Mouse (Mus musculus): Measurements from ENCODE around the gene Olfr1058. TPM values are rescaled to one million over a fixed set of nuclear protein-coding genes. Genes with fewer than 3 reads are reported as not detected.
"Not testable (repeated sequence)": the region's sequence is repeated elsewhere in the genome, so short reads cannot be mapped to it uniquely, and the experiment has no call there.

Gene Olfr1058
- polyA plus RNA-seq, 1 experiment from 2014 or later = not detected

DNA sequence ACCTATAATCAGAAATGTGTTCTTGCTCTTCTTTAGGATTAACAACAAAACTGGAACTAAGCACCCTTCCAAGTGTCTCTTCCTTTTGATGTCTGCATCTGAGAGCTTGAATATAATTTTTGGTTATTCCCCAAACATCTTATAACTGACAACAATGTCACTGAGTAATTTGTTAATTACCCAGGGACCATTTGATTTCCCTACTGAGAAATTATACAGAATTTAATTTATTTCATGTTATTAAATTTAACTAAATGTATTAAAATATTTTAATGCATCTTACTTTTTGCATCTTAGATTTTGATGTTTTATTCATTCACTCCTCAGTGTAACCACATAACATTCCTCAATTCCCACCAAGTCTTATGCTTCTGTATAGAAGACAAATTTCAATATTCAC, 26.0 kb downstream of the Olfr1058 start, which contains the start of gene Olfr1056:
TSS of gene Olfr1056 (minus strand) at position 101 of the 400 bp plus-strand sequence.
- no peak within 1 kb of the TSS for H3K4me2 ChIP-seq (replicated peaks; ENCODE audit: low read depth, low read length)
- no peaks in the 10 kb centered on the region for H3K36me3 ChIP-seq (ENCODE audit: insufficient read depth, low read length)
- ATAC-seq (no peak), DNase-seq (ENCODE audit: low spot score) (no peak)
- no peaks in the 10 kb centered on the region for H3K27me3 ChIP-seq (replicated peaks; ENCODE audit: insufficient read depth, low read length)
- H3K4me1 ChIP-seq (ENCODE audit: insufficient read depth, low read depth, low read length) = no peaks in the 10 kb centered on the region
- H3K4me3 ChIP-seq (ENCODE audit: low read depth, low read length) = no peak within 1 kb of the TSS
- no peaks in the 10 kb centered on the region for H3K9me3 ChIP-seq (ENCODE audit: low read length)
- H3K27ac ChIP-seq (ENCODE audit: low read length) = no peak within 1 kb of the TSS
- H3K9ac ChIP-seq (replicated peaks; ENCODE audit: low read depth) = no peak within 1 kb of the TSS
- TF ChIP-seq EP300 (IDR thresholded peaks at IDR 0.05) (no peak), CTCF (IDR thresholded peaks at IDR 0.05) (no peak)

DNA sequence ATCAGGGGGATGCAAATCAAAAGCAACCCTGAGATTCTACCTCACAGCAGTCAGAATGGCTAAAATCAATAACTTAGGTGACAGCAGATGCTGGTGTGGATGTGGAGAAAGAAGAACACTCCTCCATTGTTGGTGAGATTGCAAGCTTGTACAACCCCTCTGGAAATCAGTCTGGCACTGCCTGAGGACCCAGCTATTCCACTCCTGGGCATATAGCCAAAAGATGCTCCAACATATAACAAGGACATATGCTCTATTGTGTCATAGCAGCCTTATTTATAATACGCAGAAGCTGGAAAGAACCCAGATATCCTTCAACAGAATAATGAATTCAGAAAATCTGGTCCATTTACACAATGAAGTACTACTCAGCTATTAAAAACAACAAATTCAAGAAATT, 36.6 kb downstream of the Olfr1058 start:
- not testable (repeated sequence) for H3K4me3 ChIP-seq (ENCODE audit: low read depth, low read length); H3K27ac ChIP-seq (ENCODE audit: low read length); DNase-seq (ENCODE audit: low spot score); H3K27me3 ChIP-seq (replicated peaks; ENCODE audit: insufficient read depth, low read length); H3K36me3 ChIP-seq (ENCODE audit: insufficient read depth, low read length); H3K4me1 ChIP-seq (ENCODE audit: insufficient read depth, low read depth, low read length); H3K9ac ChIP-seq (replicated peaks; ENCODE audit: low read depth); ATAC-seq; H3K4me2 ChIP-seq (replicated peaks; ENCODE audit: low read depth, low read length); H3K9me3 ChIP-seq (ENCODE audit: low read length)
- WGBS = 83% methylated on average over 1 of the region's 1 CpGs

DNA sequence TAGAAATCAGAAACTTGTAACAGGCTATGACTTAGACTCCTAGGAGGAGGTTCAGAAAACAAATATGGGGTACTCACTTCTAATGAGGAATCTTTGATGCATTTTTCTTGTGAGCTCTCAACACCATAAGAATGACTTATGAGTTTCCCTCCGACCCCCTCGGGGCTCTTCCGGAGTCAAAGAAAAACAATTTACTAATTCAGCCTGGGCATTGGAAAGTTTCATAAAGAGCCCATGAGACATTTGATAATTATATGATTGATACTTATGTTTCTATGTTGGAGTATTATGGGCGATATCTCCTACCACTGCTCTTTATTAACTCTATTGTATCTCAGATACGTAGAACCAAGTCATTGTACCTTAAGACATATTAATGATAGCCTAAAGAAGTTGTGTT, 38.2 kb downstream of the Olfr1058 start, which contains the start of gene Olfr1055:
TSS of gene Olfr1055 (minus strand) at position 101 of the 400 bp plus-strand sequence.
- DNase-seq (ENCODE audit: low spot score) (no peak), ATAC-seq (no peak)
- Histone ChIP-seq H3K27ac (ENCODE audit: low read length) (no peak within 1 kb of the TSS), H3K36me3 (ENCODE audit: insufficient read depth, low read length) (no peaks in the 10 kb centered on the region), H3K4me3 (ENCODE audit: low read depth, low read length) (no peak within 1 kb of the TSS), H3K4me1 (ENCODE audit: insufficient read depth, low read depth, low read length) (no peaks in the 10 kb centered on the region), H3K9ac (replicated peaks; ENCODE audit: low read depth) (no peak within 1 kb of the TSS), H3K27me3 (replicated peaks; ENCODE audit: insufficient read depth, low read length) (no peaks in the 10 kb centered on the region), H3K4me2 (replicated peaks; ENCODE audit: low read depth, low read length) (no peak within 1 kb of the TSS), H3K9me3 (ENCODE audit: low read length) (no peaks in the 10 kb centered on the region)
- TF ChIP-seq CTCF (IDR thresholded peaks at IDR 0.05) (no peak), EP300 (IDR thresholded peaks at IDR 0.05) (no peak)
- 83% methylated on average over 5 of the region's 5 CpGs for WGBS

DNA sequence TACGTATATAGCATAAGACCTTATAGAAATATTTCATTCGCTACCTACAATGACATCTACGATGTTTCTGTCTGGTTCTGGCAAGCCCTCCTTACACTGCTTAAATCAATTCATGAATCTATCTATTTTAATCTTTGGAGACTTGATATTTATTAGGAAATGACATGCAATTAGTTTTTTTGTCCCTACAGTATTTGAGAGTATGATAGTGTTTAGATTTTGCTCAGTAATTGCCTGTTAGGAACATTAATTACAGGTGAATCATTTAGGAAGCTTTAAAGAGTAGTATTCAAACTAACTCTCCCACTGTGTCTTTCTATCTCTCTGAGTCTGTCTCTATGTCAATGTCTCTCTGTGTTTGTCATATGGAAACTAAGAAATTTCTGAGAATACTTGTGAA, 53.0 kb downstream of the Olfr1058 start, which contains the start of gene Olfr1054:
TSS of gene Olfr1054 (minus strand) at position 101 of the 400 bp plus-strand sequence.
- H3K27me3 ChIP-seq (replicated peaks; ENCODE audit: insufficient read depth, low read length) = no peaks in the 10 kb centered on the region
- no peaks in the 10 kb centered on the region for H3K36me3 ChIP-seq (ENCODE audit: insufficient read depth, low read length)
- H3K4me2 ChIP-seq (replicated peaks; ENCODE audit: low read depth, low read length) = no peak within 1 kb of the TSS
- DNase-seq (ENCODE audit: low spot score) (no peak), ATAC-seq (no peak)
- H3K4me1 ChIP-seq (ENCODE audit: insufficient read depth, low read depth, low read length) = no peaks in the 10 kb centered on the region
- no peaks in the 10 kb centered on the region for H3K9me3 ChIP-seq (ENCODE audit: low read length)
- TF ChIP-seq CTCF (IDR thresholded peaks at IDR 0.05) = no peak
- no peak for TF ChIP-seq EP300 (IDR thresholded peaks at IDR 0.05)
- no peak within 1 kb of the TSS for H3K4me3 ChIP-seq (ENCODE audit: low read depth, low read length)
- H3K27ac ChIP-seq (ENCODE audit: low read length) = no peak within 1 kb of the TSS
- WGBS = 82% methylated on average over 3 of the region's 3 CpGs
- no peak within 1 kb of the TSS for H3K9ac ChIP-seq (replicated peaks; ENCODE audit: low read depth)

Other genes starting within 250 kb of the Olfr1058 start
- gene Olfr1040, start 241.8 kb downstream of the Olfr1058 start, polyA plus RNA-seq (2015; fragmentation: Nextera tagmentation; extraction: Ambion mirVana) = not detected in 2 replicates
- not detected in 2 replicates for gene Olfr1042, start 226.7 kb downstream of the Olfr1058 start, polyA plus RNA-seq (2015; fragmentation: Nextera tagmentation; extraction: Ambion mirVana)
- gene Olfr1043, start 221.0 kb downstream of the Olfr1058 start, polyA plus RNA-seq (2015; fragmentation: Nextera tagmentation; extraction: Ambion mirVana) = not detected in 2 replicates
- not detected in 2 replicates for gene Olfr1044, start 210.7 kb downstream of the Olfr1058 start, polyA plus RNA-seq (2015; fragmentation: Nextera tagmentation; extraction: Ambion mirVana)
- not detected in 2 replicates for gene Olfr52, start 202.9 kb downstream of the Olfr1058 start, polyA plus RNA-seq (2015; fragmentation: Nextera tagmentation; extraction: Ambion mirVana)
- not detected in 2 replicates for gene Olfr1045, start 185.6 kb downstream of the Olfr1058 start, polyA plus RNA-seq (2015; fragmentation: Nextera tagmentation; extraction: Ambion mirVana)
- not detected in 2 replicates for gene Olfr1046, start 169.2 kb downstream of the Olfr1058 start, polyA plus RNA-seq (2015; fragmentation: Nextera tagmentation; extraction: Ambion mirVana)
- gene Olfr1047, start 157.2 kb downstream of the Olfr1058 start, polyA plus RNA-seq (2015; fragmentation: Nextera tagmentation; extraction: Ambion mirVana) = not detected in 2 replicates
- gene Olfr1048, start 148.3 kb downstream of the Olfr1058 start, polyA plus RNA-seq (2015; fragmentation: Nextera tagmentation; extraction: Ambion mirVana) = not detected in 2 replicates
- not detected in 2 replicates for gene Olfr1049, start 130.2 kb downstream of the Olfr1058 start, polyA plus RNA-seq (2015; fragmentation: Nextera tagmentation; extraction: Ambion mirVana)
- gene Olfr1051, start 109.5 kb downstream of the Olfr1058 start, polyA plus RNA-seq (2015; fragmentation: Nextera tagmentation; extraction: Ambion mirVana) = not detected in 2 replicates
- not detected in 2 replicates for gene Olfr1052, start 96.1 kb downstream of the Olfr1058 start, polyA plus RNA-seq (2015; fragmentation: Nextera tagmentation; extraction: Ambion mirVana)
- gene Olfr1053, start 73.3 kb downstream of the Olfr1058 start, polyA plus RNA-seq (2015; fragmentation: Nextera tagmentation; extraction: Ambion mirVana) = not detected in 2 replicates
- not detected in 2 replicates for gene Olfr1054, start 53.1 kb downstream of the Olfr1058 start, polyA plus RNA-seq (2015; fragmentation: Nextera tagmentation; extraction: Ambion mirVana)
- not detected in 2 replicates for gene Olfr1055, start 38.3 kb downstream of the Olfr1058 start, polyA plus RNA-seq (2015; fragmentation: Nextera tagmentation; extraction: Ambion mirVana)
- gene Olfr1056, start 26.1 kb downstream of the Olfr1058 start, polyA plus RNA-seq (2015; fragmentation: Nextera tagmentation; extraction: Ambion mirVana) = not detected in 2 replicates
- not detected in 2 replicates for gene Olfr1057, start 10.2 kb downstream of the Olfr1058 start, polyA plus RNA-seq (2015; fragmentation: Nextera tagmentation; extraction: Ambion mirVana)
- not detected in 2 replicates for gene Olfr1061, start 25.5 kb upstream of the Olfr1058 start, polyA plus RNA-seq (2015; fragmentation: Nextera tagmentation; extraction: Ambion mirVana)
- not detected in 2 replicates for gene Olfr1062, start 38.2 kb upstream of the Olfr1058 start, polyA plus RNA-seq (2015; fragmentation: Nextera tagmentation; extraction: Ambion mirVana)
- not detected in 2 replicates for gene Olfr1065, start 62.0 kb upstream of the Olfr1058 start, polyA plus RNA-seq (2015; fragmentation: Nextera tagmentation; extraction: Ambion mirVana)
- not detected in 2 replicates for gene Olfr1066, start 67.7 kb upstream of the Olfr1058 start, polyA plus RNA-seq (2015; fragmentation: Nextera tagmentation; extraction: Ambion mirVana)
- gene Olfr228, start 98.8 kb upstream of the Olfr1058 start, polyA plus RNA-seq (2015; fragmentation: Nextera tagmentation; extraction: Ambion mirVana) = not detected in 2 replicates
- not detected in 2 replicates for gene Olfr1076, start 119.9 kb upstream of the Olfr1058 start, polyA plus RNA-seq (2015; fragmentation: Nextera tagmentation; extraction: Ambion mirVana)
- not detected in 2 replicates for gene Olfr1079, start 153.9 kb upstream of the Olfr1058 start, polyA plus RNA-seq (2015; fragmentation: Nextera tagmentation; extraction: Ambion mirVana)
- gene Olfr1080, start 169.7 kb upstream of the Olfr1058 start, polyA plus RNA-seq (2015; fragmentation: Nextera tagmentation; extraction: Ambion mirVana) = not detected in 2 replicates
- not detected in 2 replicates for gene Olfr1082, start 210.4 kb upstream of the Olfr1058 start, polyA plus RNA-seq (2015; fragmentation: Nextera tagmentation; extraction: Ambion mirVana)